Mouse (Mus musculus) embryo, embryonic 10 days (tissue): ENCODE measurements around the gene Bicdl1.
"Not testable (repeated sequence)": the region's sequence is repeated elsewhere in the genome, so short reads cannot be mapped to it uniquely, and the experiment has no call there.

Source experiments
- DNase-seq: peaks from one replicate; pipeline ENCODE4 v3.0.0-alpha.2; 2015; ENCODE audit warnings: low spot score

The Bicdl1 gene

DNA sequence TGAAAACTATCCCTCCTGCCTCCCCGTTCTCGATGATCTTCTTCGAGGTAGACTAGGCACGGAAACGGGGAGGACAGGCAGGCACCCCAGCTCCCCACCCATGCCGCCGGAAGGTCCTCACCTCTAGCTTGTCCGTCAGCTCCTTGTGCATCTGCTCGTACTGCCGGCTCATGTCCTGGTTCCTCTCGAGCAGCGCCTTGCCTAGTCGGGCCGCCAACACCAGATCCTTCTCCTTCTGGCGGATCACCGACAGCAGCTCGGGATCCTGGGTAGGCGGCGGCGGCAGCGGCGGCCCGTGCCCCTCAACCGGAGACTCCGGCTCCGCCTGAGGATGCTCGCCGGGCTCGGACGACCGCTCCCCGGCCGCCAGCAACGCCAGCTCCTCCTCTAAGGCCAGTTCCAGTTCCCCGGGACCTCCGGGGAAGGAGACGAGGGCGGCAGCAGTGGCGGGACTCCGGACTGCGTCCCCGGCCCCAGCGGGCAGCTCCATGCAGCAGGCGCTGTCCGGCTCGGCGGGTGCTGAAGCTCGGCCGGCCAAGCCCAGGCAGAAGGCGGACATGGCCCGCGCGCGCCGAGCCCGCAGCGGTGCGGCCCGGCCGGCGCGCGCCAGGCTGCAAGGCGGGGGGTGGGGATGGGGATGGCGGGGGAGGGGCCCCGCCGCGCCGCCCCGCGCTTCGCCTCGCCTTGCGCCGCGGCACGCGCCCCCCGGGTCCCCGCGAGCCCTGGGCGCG is at the start of gene Bicdl1:
TSS of gene Bicdl1 (minus strand) at position 621 of the 731 bp plus-strand sequence.
- DNase-seq: peak; percentile 91

DNA sequence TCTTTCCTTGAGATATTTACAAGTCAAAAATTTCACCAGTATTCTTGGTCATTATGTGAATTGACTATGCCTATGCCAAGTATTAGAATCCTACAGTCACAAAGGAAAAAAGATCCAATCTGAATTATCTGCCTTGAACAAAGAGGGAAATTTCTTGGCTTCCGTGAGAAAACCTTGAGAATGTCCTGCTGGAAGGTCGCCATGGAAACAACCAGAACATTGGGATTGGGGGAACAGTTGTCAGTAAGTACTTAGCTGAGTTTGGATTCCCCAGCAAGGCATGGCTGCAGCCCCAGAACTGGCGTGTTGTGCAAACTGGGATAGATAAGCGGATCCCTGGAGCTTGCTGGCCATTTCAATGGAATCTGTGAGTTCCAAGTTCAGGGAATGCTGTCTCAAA is 45.5 kb upstream of the Bicdl1 start:
- DNase-seq: no peak

DNA sequence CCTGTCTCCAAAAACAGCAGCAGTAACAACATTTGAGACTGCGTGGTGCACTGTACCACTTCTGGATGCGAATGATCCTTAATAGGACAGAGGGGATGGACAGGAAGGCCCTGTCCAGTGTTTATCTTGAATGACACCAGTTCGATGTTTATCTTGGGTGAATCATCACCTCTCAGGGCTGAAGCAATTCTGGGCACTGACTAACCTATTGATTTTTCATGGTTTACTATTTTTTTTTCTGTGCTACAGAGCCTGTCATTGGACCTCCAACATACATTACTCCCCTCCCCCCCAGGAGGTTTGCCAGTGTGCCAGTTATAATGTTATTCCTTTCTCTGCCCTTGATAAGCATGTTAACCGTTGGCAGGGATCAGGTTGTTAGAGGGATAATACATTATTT is 43.9 kb upstream of the Bicdl1 start:
- no peak for DNase-seq

DNA sequence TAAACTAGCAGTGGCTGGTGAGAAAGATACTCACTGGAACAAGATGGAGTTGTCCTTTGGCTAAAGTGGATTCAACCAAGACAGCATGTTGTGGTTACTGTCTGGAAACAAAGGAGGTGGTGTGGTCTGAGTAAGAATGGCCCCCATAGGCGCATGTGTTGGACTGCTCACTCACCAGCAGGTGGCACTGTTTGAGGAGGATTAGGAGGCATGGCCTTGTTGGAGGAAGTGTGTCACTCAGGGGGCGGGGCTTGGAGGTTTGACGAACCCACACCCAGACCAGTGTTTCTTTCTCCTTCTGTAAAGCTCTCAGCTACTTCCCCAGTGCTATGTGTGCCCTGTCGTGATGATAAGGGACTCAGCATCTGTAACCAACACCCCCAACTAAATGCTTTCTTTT is 38.6 kb upstream of the Bicdl1 start:
- DNase-seq: no peak

DNA sequence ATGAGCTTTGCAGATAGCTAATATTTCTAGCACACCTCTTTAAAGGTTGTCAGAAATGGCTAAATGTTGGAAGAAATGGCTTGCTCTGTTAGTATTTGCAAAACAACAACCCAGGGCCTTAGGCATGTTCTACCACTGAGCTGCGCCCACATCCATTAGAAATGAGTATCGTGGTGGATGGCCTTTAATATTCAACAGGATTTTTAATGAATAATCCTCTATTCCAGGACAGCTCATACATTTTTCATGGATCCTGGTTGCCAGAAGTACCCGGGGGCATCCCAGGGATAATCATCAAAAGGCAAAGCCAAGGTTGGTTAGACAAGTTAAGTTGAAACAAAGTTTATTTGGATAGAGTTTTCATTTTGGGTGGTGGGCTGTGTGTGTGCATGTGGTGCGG is 37.7 kb upstream of the Bicdl1 start:
- no peak for DNase-seq

DNA sequence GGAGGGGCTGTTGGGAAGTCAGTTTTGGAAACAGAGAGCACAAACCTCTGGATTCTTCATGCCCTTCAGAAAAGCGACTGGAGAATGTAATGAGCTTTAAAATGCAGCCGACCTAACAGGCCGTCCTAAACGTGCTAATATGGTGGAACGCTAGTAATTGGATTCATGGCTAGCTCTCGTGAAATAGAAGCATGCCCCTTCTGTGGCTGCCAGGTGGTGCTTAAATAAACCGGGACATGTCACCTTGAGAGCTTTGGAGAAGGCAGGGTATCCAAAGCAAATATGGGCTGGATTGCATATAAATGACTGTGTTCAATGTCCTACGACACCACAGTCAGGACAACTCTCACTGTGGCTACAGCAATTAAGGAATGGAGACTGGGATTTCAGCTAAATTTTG is 35.4 kb upstream of the Bicdl1 start:
- DNase-seq: no peak

DNA sequence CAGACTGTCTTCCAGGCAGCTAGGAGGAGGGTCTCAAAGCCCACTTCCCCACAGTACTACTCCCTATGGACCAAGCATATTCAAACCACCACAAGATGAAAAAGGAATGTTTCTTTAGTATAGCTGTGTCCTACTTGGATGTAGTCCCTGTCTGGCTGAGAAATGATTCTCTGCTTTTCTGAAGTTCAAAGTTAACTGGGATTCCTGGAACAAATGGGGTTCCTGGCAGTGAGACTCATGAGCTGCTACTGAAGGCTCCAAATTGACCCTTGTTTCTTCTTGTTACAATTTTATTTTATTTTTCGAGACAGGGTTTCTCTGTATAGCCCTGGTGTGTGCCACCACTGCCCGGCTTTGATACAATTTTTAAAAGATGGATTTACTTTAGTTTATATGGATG is 32.6 kb upstream of the Bicdl1 start:
- DNase-seq: no peak

DNA sequence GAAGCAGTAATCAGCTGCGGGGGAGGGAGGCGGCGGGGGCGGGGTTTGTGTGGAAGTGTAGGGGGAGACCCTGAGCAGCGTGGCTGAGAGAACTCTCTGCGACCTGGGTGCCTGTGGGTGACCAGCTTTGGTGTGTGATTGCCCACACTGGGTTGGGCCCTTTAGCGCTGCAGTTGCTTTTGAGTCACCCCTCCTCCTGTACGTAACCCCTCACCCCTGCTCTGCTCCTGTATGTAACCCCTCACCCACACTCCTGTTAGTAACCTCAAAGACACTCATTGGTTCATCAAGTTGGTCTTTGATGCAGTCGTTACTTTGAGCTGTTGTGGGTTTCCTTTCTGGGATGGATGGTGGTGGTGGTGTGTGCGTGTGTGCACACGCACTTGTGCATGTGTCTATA is 29.5 kb upstream of the Bicdl1 start:
- no peak for DNase-seq

DNA sequence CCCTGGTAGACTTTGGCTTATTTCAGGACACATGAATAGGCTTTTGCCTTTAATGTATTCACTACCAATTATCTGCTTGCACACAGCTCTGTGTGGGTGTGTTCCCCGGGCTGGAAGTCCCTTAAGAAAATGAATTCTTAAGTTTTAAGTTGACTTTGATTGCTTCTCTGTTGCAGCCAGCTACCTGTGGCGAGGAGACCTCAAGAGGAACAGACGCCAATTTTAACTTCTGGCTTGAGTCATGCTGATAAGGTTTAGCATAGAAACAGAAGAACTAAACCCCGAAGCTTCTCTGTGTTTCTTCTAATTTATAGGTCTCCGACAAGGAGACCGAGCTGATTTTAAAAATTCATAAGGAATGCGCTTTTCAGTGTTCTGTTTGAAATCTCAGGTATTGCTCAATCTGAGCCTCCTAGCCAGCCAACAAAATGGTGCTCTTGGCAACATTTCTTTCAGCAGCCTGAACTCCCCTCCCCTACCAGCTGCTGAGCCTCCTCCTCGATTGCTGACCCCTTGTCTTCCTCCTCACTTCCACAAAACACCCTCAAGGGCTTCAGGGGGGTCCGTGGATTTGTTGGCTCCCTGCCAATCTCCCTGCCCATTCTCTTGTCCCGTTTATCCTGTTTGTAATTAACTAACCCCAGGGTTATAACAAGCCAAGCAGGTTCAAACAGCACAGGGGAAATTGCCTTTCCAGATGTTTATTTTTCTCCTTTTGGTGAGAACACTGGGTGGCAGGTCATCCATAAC is 27.2 kb upstream of the Bicdl1 start:
- DNase-seq: peak; percentile 9

DNA sequence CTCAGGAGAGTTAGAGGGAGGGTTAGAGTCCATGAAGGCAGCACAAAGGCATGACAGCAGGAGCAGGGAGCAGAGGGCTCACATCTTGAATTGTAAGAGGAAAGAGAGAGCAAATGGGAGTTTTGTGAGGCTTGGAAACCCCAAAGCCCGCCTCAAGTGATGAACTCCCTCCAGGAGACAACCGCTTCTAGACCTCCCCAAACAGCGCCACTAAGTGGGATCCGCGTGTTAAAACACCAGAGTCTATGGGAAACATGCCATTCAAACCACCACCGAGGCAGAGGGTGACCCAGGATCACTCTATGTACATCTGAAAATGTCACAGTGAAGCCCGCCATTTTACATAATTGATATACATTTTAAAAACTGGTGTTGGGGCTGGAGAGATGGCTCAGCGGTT is 26.1 kb upstream of the Bicdl1 start:
- DNase-seq: no peak

DNA sequence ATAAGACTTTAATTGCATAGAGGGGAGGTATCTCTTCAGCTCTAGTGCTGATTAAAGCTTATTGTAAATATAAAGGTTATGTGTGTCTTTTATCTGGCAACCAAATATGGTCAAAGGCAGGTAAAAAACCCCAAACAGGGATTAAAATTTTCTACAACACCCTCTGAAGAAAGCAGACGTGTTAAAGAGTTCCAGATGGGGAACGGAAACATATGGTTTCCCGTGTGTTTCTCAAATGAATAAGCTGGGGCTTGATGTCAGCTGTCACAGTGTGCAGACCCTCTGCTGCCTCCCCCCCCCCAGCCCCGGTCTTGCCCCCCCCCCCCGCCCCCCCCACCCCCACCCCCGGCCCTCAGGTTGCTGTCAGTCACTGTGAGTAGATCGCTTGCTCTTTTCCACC is 24.1 kb upstream of the Bicdl1 start:
- DNase-seq: no peak

DNA sequence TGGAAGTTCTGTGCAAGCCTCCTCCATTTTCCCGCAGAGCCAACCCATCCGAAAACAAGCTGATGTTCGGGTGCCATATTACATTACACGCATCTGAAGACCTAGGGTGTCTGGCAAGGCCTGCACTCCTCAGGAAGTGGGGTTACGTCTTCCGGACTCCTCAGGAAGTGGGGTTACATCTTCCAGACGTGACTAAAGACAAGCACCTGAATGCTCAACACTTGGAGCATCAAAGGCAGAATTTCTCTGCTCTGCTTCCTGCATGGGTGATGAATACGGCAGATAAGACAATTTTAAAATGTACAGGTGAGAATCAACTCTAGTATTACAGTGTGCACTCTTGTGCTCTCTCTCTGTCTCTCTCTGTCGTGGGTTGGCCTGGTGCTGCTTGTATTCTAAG is 23.4 kb upstream of the Bicdl1 start:
- DNase-seq: no peak

DNA sequence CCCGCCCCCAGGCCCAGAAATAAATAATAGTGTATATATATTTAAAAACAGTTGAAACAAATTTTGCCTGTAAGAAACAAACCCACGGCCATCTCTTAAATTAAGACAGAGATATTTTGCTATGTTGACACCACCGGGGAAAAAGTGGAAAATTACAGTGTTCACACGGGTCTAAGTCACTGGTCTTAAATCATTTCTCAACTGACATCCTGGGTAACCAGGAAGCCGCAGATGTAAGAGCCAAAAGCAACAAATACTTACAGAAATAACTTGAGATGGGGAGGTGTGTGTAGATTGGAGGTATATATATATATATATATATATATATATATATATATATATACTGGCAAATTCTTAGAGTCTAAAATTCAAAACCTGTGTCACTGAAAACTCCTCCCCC is 21.5 kb upstream of the Bicdl1 start:
- no peak for DNase-seq

DNA sequence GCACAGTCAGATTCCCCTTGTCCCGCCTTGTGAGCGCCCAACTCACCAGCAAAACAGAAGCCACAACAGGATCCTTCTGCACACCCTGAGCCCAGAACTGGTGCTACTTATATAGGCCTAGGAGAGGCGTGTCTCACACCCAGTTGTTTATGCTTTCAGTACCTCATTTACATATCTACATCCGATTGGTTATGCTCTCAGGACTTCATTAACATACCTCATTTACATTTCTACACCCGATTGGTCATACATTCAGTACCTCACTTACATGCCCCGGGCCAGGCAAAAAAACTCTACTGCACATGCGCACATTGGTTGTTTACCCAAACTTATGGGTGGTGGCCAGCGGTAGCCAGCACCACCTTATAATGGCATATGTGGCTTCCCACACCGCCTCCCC is 20.5 kb upstream of the Bicdl1 start:
- not testable (repeated sequence) for DNase-seq

DNA sequence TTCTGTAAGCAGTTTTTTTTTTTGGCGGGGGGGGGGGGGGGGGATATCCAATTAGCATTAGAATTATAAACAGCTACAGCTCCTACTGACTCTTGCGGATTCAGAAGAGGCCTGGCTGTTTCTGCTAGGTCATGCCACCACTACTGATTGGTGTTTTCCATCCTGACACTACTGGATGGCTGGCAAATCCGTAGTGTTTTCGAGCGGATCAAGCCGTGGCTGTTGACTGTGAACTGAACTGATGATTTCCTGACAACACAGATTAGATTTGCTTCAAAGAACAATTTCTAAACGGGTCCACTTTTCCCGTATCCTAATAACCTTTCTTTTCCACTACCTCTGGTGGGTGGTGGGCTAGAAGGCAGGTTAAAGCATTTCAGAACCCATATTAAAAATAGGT is 16.9 kb upstream of the Bicdl1 start:
- no peak for DNase-seq

DNA sequence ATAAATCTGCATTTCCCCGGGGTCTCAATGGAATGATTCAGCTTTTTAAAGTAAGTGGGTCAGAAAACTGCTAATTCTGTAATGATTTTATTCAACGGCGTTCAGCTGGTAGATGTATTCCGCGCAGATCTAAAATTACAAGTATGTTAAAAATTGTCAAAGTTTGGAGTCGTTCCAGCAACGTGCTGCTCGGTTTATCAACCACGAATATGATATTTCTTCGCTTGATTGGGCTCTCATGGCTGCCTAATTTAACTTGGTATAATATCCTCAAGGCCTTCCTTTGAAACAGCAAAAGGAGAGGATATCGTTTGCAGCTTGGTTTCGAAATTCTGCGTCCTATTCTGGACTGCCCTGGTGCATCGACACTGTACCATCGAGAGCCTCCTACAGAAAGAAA is 13.9 kb upstream of the Bicdl1 start:
- no peak for DNase-seq

DNA sequence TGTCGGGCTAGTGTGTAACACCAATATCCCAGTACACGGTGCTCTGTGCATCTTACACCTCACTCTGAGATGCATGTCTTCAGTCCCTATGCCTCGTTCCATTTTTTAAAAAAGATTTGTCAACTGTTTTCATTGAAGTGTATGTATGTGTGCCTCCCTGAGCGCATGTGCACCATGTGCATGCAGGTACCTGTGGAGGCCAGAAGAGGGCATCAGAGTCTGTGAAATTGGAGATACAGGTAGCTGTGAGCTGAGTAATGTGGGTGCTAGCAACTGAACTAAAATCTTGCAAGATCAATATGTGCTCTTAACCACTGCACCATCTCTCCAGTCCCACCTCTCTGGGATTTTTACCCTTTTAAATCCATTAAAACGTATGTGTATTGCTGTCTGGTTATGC is 6.6 kb upstream of the Bicdl1 start:
- no peak for DNase-seq

DNA sequence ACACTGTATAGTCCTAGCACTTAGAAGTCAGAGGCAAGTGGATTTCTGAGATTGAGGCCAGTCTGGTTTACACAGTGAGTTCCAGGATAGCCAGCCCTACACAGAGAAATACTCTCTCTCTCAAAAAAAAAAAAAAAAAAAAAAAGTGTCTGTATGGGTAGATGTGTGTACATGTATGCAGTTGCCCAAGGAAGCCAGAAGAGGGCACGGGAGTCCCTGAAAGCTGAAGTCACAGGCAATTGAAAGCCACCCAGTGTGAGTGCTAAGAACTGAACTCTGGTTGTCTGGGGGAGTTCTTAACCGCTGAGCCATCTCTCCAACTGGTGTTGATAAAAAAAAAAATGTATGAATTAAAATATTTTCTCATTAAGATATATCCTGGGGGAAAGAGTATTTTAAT is 3.1 kb upstream of the Bicdl1 start:
- peak; percentile 26 for DNase-seq

DNA sequence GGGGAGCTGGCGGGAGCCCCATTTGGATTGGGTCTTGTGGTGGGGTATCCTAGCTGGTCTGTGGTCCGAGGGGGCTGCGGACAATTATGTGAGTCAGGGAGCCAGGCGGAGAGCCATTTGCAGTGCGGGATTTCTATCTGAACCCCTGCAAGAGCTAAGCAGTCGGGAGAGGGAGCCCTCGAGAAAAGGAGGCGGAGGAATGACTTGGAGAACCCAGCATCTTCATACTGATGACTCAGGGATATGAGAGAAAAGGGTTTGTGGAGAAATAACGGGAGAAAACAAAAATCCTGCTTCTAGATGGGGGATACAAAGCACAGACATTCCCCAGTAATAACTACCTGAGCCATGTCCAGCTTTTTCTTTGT is 1.4 kb upstream of the Bicdl1 start:
- peak; percentile 82 for DNase-seq

DNA sequence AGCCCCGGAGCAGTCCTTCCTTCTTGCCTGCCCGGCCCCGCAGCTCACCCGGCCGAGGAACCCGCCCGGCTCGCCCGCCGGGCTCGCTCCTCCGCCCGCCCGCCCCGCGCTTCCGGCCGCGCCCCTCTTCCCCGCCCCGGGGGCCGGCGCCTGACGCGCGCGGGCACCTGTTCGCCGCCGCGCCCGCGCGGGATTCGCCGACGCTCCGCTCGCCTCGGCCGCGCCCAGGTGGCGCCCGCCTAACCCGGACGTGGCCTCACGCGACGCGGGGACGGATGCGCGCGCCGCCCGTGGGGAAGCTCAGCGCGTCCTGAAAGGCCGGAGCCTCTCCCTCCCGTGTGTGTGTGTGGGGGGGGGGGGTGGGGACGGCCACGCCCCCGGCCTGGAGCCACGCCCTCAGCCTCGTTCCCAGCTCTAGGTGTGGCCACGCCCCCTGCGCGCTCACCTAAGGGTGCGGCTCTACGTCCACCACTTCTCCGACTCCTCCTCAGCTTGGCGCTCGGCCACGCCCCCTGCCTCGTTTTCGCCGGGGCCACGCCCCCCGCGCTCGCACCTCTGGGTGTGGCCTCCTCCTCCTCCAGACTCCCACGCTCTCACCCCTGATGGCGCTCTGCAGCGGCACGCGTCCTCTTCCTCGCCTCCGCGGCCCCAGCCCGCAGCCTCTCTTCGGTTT is 891 bp upstream of the Bicdl1 start:
- peak; percentile 88 for DNase-seq

DNA sequence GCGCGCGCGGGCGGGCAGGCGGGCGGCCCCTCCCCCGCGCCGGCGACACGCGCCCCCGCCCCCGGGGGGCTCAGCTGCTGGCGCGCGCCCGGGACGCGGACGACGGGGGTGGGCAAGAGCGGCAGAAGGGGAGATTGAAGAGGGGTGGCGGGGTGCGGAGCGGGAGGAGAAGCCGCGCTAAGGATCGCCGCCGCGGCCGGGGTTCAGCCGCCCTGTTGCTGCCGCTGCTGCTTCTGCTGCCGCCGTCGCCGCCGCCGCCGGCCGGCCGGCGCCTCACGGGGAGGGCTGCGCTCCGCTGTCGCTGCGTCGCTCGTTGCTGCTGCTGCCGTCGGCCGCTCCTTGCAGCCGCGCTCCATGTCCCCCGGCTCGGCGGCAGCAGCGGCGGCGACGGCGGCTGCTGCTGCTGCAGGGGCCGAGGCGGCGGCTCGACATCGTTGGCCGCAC is 333 bp upstream of the Bicdl1 start:
- peak; percentile 39 for DNase-seq

DNA sequence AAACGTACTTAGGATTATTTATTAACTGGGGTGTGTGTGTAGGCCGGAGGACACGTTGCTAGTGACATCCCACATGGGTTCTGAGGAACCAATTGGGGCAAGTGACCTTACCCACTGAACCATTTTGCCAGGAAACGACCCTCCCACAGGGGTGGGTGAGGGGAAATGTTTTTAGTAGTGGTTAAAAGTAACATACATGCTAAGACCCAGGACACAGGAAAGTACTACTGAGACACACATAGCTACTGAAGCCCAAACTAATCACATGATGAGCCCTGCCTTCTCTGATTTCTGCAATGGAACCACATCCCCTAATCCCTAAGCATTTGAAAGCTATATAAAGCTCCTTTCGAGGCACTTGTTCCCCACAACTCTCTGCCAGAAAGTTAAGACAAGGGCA is 1.1 kb downstream of the Bicdl1 start:
- no peak for DNase-seq

DNA sequence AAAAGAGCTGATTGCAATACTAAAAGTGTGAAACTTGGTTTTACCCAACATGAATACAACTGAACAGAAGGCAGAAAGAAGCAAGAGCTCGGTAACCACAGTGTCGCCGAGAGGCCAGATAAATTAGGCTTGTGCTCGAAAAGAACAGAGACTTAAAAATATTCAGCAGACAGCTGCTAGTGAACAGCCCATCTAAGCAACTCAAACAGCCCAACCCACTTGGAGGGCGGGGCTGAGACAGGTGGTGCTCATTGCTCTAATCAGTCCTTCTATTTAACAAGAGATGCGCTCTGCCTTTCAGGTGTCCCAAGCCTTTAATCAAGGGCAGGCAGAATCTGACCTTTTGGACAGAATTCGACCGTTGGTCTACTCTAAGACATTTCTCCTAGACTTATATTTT is 4.8 kb downstream of the Bicdl1 start:
- DNase-seq: no peak
